Mouse (Mus musculus) CH12.LX (cell line): ENCODE measurements around the gene Plekhn1.

Source experiments
- BHLHE40 ChIP-seq: IDR thresholded peaks from 2 replicates; pipeline ENCODE4 v1.6.1; 2011; ENCODE audit warnings: mild to moderate bottlenecking, low read depth, low read length, improper control_type of control experiment
- CHD1 ChIP-seq: IDR thresholded peaks from 2 replicates; pipeline ENCODE4 v1.6.1; 2012; ENCODE audit warnings: low read depth, low read length, improper control_type of control experiment, inconsistent platforms
- CTCF ChIP-seq, 2 experiments: IDR thresholded peaks in 1 of 2; conservative IDR thresholded peaks in 1 of 2; 2 replicates each; pipeline ENCODE4 v1.5.1; 2011 to 2012; ENCODE audit warnings: low read depth in 2 of 2, low read length in 2 of 2, improper control_type of control experiment in 1 of 2, inconsistent platforms in 1 of 2, mild to moderate bottlenecking in 1 of 2, moderate library complexity in 1 of 2
- E2F4 ChIP-seq: IDR thresholded peaks from 2 replicates; pipeline ENCODE4 v1.6.1; 2011; ENCODE audit warnings: low read depth, low read length, improper control_type of control experiment; ENCODE audit not compliant: insufficient replicate concordance
- EP300 ChIP-seq: IDR thresholded peaks from 2 replicates; pipeline ENCODE4 v1.6.1; 2011; ENCODE audit warnings: low read length, improper control_type of control experiment
- MAX ChIP-seq: IDR thresholded peaks from 2 replicates; pipeline ENCODE4 v1.6.1; 2011; ENCODE audit warnings: low read length, improper control_type of control experiment
- MEF2A ChIP-seq: IDR thresholded peaks from 2 replicates; pipeline ENCODE4 v1.6.1; 2014; ENCODE audit warnings: low read depth, mild to moderate bottlenecking, inconsistent platforms, low read length, improper control_type of control experiment, borderline replicate concordance
- POLR2A ChIP-seq: IDR thresholded peaks from 2 replicates; pipeline ENCODE4 v1.6.1; 2011; ENCODE audit warnings: low read depth, mild to moderate bottlenecking, improper control_type of control experiment, low read length
- SMC3 ChIP-seq: IDR thresholded peaks from 2 replicates; pipeline ENCODE4 v1.6.1; 2011; ENCODE audit warnings: low read depth, low read length, improper control_type of control experiment
- ZKSCAN1 ChIP-seq: IDR thresholded peaks from 2 replicates; pipeline ENCODE4 v1.6.1; 2012; ENCODE audit warnings: low read depth, inconsistent platforms, low read length, improper control_type of control experiment, borderline replicate concordance

GRCm38 (mm10) chr4:156183747-156184146 is 50.9 kb downstream of the Plekhn1 start:
- TF ChIP-seq E2F4: no peak
- TF ChIP-seq CHD1: no peak
- no peak for TF ChIP-seq CTCF (conservative IDR thresholded peaks at IDR 0.05 in 1 of 2, IDR thresholded peaks at IDR 0.05 in 1 of 2; ENCODE audit: low read depth in 2 of 2, low read length in 2 of 2)
- no peak for TF ChIP-seq MEF2A
- TF ChIP-seq SMC3: no peak
- TF ChIP-seq BHLHE40: no peak
- no peak for TF ChIP-seq POLR2A
- no peak for TF ChIP-seq MAX
- TF ChIP-seq EP300: no peak
- TF ChIP-seq ZKSCAN1: no peak
